Comparison of ENCODE assay signal across 1 mouse cellular context in genomic region chr6:136463491-136463890, GRCm38 (mm10).
TF ChIP-seq lines count a peak whose summit lies in the region.

No protein-coding gene starts in this region.

TF ChIP-seq in CH12.LX, 34 proteins besides CTCF, POLR2A, EP300 and RAD21 (continued from another document):
- TF ChIP-seq ZC3H11A (IDR thresholded peaks at IDR 0.05; ENCODE audit: low read depth, low read length) (no peak), PAX5 (IDR thresholded peaks at IDR 0.05; ENCODE audit: low read length) (no peak), USF2 (conservative IDR thresholded peaks at IDR 0.05; ENCODE audit: low read depth, low read length) (no peak), MAFK (IDR thresholded peaks at IDR 0.05; ENCODE audit: insufficient replicate concordance, low read length) (no peak), ZMIZ1 (IDR thresholded peaks at IDR 0.05; ENCODE audit: low read depth, low read length) (no peak; the same call in 1 of the 2 replicates), E2F4 (IDR thresholded peaks at IDR 0.05; ENCODE audit: insufficient replicate concordance, low read depth, low read length) (peak; percentile 63; the same call in 1 of the 2 replicates), TCF12 (IDR thresholded peaks at IDR 0.05; ENCODE audit: low read depth, low read length) (peak; percentile 65), MYC (IDR thresholded peaks at IDR 0.05; ENCODE audit: low read depth, low read length) (peak; percentile 71; the same call in 1 of the 2 replicates), CHD2 (IDR thresholded peaks at IDR 0.05; ENCODE audit: low read length) (peak; percentile 82)
